Mouse (Mus musculus) frontal cortex, postnatal 25 days (tissue): ENCODE measurements around the gene Psmb7.

Experiments used
- DNase-seq, 2 experiments: peaks; one replicate each; pipeline ENCODE4 v3.0.0; 2022; ENCODE audit warnings: low spot score in 2 of 2

Gene Psmb7

DNA sequence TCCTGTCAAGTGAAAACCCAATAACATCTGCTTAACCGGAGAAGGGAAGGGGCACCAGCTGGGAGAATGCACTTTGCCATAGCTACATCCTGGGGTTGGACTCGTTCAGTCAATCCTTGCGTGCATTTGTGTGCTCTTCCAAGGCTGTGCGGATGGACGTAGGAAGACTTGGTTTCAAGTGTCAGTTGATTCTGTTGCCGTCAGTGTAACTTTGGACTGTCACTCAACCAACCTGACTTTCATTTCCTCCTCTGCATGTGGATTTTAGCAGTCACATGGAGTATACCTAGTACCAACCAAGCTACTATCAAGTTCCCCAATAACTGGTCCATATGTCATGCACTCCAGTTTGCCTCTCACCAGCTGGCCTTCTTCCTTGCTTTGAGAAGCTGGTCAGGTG lies 98.9 kb downstream of the Psmb7 start:
- DNase-seq = no peak

DNA sequence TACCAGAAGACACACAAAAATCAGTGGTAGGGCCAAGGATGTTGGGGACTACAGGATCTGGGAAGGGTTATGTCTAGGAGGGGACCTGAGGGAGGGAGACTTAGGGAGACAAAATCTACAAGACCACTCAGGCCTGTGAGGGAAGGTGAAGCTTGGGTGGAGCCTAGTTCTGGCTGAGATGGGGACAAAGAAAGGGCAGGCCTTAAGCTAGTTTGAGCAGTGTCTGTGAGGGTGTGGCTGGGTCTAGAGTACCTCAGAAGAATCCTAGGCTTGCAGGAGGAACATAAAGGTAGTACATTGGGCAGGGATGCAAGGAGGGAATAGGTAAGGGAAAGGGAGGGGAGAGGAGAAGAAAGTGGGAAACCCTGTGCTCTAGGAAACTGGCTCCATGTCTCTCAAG lies 99.5 kb downstream of the Psmb7 start:
- no peak for DNase-seq

DNA sequence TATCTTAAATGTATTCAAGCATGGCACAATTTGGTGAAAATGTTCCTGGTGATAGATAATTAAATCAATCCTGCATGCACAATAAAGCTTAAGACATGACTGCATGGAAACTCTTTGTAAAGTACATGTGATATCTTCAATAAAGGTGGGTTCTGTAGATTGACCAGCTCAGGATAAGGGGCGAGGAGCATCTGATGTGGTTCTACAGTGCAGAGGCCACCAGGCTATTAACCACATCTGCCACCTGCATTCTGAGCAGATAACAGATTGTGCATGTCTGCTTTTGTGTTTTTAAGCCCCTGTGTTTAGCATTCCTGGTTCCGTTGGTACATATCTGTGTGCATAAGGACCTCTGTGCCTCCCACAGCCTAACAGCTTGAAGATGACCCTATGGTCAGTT lies 100.7 kb downstream of the Psmb7 start:
- no peak for DNase-seq

DNA sequence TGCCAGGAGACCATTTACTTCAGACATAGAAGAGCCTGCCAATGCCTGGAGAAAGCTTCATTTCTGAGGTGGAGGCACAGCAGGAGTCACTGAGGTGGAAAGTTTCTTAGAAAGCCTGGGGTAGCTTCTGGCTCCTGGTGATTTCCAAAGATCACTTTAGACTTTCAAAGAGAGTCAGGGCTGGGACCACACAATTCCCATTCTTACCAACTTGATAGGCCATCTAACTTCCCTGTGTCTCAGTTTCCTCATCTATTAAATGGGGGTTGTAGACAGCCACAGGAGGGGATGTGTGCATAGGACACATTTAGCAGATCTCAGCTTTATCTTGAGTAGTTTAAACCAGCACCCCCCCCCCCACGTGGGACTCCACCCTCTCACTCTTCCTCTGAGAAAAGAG lies 101.5 kb downstream of the Psmb7 start:
- DNase-seq = no peak

DNA sequence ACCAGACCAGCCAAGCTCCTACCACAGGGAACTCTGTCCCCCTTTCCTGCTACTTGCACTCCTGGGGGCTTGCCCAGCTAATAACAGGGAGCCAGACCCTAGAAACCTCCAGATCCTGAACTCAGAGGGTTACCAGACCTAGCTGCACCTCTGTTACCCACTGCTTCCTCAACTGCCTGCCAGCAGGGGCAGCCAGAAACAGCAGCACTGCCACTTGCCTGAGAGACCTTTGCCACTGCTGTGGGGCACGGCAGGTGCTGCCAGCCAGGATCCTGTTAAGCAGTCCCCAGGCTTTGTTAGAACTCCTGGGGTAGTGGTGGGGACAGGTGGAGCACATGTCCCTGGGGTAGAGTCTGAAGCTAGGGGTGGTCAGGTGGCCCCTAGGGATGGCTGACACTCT lies 102.3 kb downstream of the Psmb7 start:
- no peak for DNase-seq

DNA sequence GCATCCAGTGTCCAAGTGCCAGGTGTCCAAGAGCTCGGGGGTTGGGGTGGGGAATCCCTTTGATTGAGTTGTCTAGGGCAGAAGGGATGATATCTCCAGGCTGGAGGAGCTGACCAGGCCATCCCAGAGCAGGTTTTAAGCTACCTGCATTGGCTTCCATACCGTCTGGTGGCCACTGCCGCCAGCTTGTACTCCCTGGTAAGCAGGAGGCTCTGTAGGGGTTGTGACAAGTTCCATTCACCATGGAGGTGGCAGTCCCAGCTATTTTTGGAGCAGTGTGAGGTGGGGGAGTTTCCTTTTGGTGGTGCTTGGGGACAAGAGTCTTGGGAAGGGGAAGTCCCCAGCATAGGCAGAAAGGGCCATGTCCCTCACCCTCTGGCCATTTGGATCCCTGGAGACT lies 102.8 kb downstream of the Psmb7 start:
- DNase-seq = no peak

DNA sequence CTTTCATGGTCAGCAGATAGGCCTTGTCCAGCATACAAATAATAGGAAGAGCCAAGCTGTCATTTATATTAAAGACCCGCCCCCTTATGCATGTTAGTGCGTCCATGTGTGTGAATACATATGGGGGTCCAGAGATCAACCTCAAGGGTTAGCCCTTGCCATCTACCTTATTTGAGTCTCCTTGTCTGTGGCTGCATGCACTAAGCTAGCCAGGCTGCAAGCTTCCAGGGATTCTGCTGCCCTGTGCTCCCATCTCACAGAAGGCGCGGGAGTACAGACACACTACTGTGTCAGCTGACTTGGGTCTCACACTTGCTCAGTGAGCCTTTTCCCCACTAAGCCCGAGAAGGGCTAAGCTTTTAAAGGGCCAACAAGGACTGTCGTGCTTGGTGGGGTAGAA lies 103.2 kb downstream of the Psmb7 start:
- DNase-seq = no peak

- DNase-seq = no peak
Measured at GRCm38 (mm10) chr2:38539677-38540076, 104.2 kb downstream of the Psmb7 start.
